Comparison of ENCODE assay signal across 24 mouse cellular contexts in genomic region chr13:20525844-20526243, GRCm38 (mm10).
A peak's percentile ranks its signal among the peaks of the same experiment; 100 is the strongest.
DNase-seq lines count a peak whose midpoint lies in the region; ATAC-seq and TF ChIP-seq lines count a peak whose summit lies in the region.
"Had no signal": no experiment of that assay in that cellular context is flagged by ENCODE, and none has a peak within 500 bp of the region (broad histone marks: within the 10 kb centered on the region; RNA-seq: fewer than 3 reads in every experiment).

No protein-coding gene starts in this region.

- H3K27ac ChIP-seq in left cerebral cortex, adult 2 months, result 0 out of 2 replicates have a peak overlapping the region, but pooled peaks have one; percentile 11
- H3K27ac ChIP-seq in forebrain, embryonic 14.5 days (ENCODE audit: low read depth, low read length), result no peak overlapping the region
- H3K27ac ChIP-seq: forebrain, embryonic 12.5 days; hindbrain, embryonic 10.5 days; limb, embryonic 15.5 days; liver, embryonic 15.5 days; stomach, embryonic 15.5 days had no signal

- H3K4me3 ChIP-seq in left cerebral cortex, adult 2 months, result no peak overlapping the region
- no peak overlapping the region for H3K4me3 ChIP-seq in forebrain, embryonic 14.5 days (ENCODE audit: low read depth, low read length)
- H3K4me3 ChIP-seq: forebrain, embryonic 12.5 days; heart, embryonic 12.5 days; hindbrain, embryonic 10.5 days; limb, embryonic 15.5 days; liver, embryonic 15.5 days; stomach, embryonic 15.5 days had no signal

- intact Hi-C loops in left cerebral cortex, adult 2 months (cut with DNase I), result no loop called here

- DNase-seq in cerebellum, postnatal 10 days, result peak; percentile 59 to 66
- DNase-seq in cerebellum, postnatal 36 days, result no peak
- DNase-seq in left cerebral cortex, adult 2 months (ENCODE audit: extremely low spot score in 1 of 2, low spot score in 2 of 2), result peak in 1 of 2 experiments; percentile 10
- no peak for DNase-seq in left cerebral cortex, adult 18-20 months (ENCODE audit: low spot score in 2 of 2)
- DNase-seq in retina, postnatal 1 day, result peak; percentile 23
- DNase-seq in retina, embryonic 14.5 days (ENCODE audit: low spot score), result no peak
- DNase-seq in splenic B cell, adult 2 months (ENCODE audit: low read depth, low spot score), result peak; percentile 36
- DNase-seq in forebrain, embryonic 14.5 days (ENCODE audit: low spot score), result no peak
- DNase-seq: adrenal gland, adult 2 months; gastrocnemius, postnatal 10 days; heart, adult 11 months; heart, postnatal 10 days; kidney, postnatal 36 days; layer of hippocampus, postnatal 36 days; lung, postnatal 4 days; right cerebral cortex, postnatal 25 days; thymus, postnatal 25 days had no signal

- no peak overlapping the region for H3K9ac ChIP-seq in forebrain, embryonic 14.5 days (ENCODE audit: low read length)
- H3K9ac ChIP-seq: forebrain, embryonic 12.5 days; heart, embryonic 12.5 days; limb, embryonic 15.5 days; liver, embryonic 15.5 days; stomach, embryonic 15.5 days had no signal

- H3K36me3 ChIP-seq in splenic B cell, adult 2 months (ENCODE audit: control insufficient read depth, insufficient read depth, low read length, poor library complexity, severe bottlenecking), result peaks cover 2% of the 10 kb centered on the region; the same call in 1 of the 2 replicates
- H3K36me3 ChIP-seq in forebrain, embryonic 14.5 days (ENCODE audit: control insufficient read depth, insufficient read depth, low read length), result no peaks in the 10 kb centered on the region
- H3K36me3 ChIP-seq: forebrain, embryonic 12.5 days; heart, embryonic 12.5 days; hindbrain, embryonic 10.5 days; limb, embryonic 15.5 days; liver, embryonic 15.5 days; stomach, embryonic 15.5 days had no signal

- H3K4me2 ChIP-seq in forebrain, embryonic 14.5 days (ENCODE audit: low read length), result no peak overlapping the region
- H3K4me2 ChIP-seq: forebrain, embryonic 12.5 days; heart, embryonic 12.5 days; limb, embryonic 15.5 days; liver, embryonic 15.5 days; stomach, embryonic 15.5 days had no signal

- 77% methylated on average over 4 of the region's 4 CpGs for WGBS in forebrain, embryonic 14.5 days

- no peaks in the 10 kb centered on the region for H3K9me3 ChIP-seq in forebrain, embryonic 14.5 days (replicated peaks; ENCODE audit: control insufficient read depth, low read length)
- H3K9me3 ChIP-seq: forebrain, embryonic 12.5 days; heart, embryonic 12.5 days; hindbrain, embryonic 10.5 days; limb, embryonic 15.5 days; liver, embryonic 15.5 days; stomach, embryonic 15.5 days had no signal

- H3K27me3 ChIP-seq in splenic B cell, adult 2 months (ENCODE audit: control insufficient read depth, insufficient read depth, low read length, poor library complexity, severe bottlenecking), result no peaks in the 10 kb centered on the region
- no peaks in the 10 kb centered on the region for H3K27me3 ChIP-seq in forebrain, embryonic 14.5 days (replicated peaks; ENCODE audit: control insufficient read depth, insufficient read depth, low read length)
- H3K27me3 ChIP-seq: forebrain, embryonic 12.5 days; heart, embryonic 12.5 days; limb, embryonic 15.5 days; liver, embryonic 15.5 days; stomach, embryonic 15.5 days had no signal

- no peak for TF ChIP-seq CTCF in left cerebral cortex, adult 2 months (IDR thresholded peaks at IDR 0.05)

- no peak for ATAC-seq in forebrain, embryonic 14.5 days
- ATAC-seq: intestine, postnatal 0 days had no signal

- H3K4me1 ChIP-seq in forebrain, embryonic 14.5 days (ENCODE audit: control insufficient read depth, insufficient read depth, low read length), result no peaks in the 10 kb centered on the region
- H3K4me1 ChIP-seq: forebrain, embryonic 12.5 days; limb, embryonic 15.5 days; liver, embryonic 15.5 days; stomach, embryonic 15.5 days had no signal

Comparison
In these comparisons a context has a peak if more than half of its experiments do, and no peak if none do; other contexts are left out.
1. DNase-seq: peak in cerebellum, postnatal 10 days (2 of 2), retina, postnatal 1 day (single experiment) and splenic B cell, adult 2 months (single experiment); none in cerebellum, postnatal 36 days (0 of 2), left cerebral cortex, adult 18-20 months (0 of 2), retina, embryonic 14.5 days (single experiment) and forebrain, embryonic 14.5 days (single experiment).